Mouse (Mus musculus) forelimb bud, embryonic 11.5 days (tissue): Measurements from ENCODE around the gene Dnm1.

Experiments used
- DNase-seq: peaks from one replicate; pipeline ENCODE4 v3.0.0-alpha.2; 2012; ENCODE audit warnings: low read depth, low spot score

Dnm1 gene

DNA sequence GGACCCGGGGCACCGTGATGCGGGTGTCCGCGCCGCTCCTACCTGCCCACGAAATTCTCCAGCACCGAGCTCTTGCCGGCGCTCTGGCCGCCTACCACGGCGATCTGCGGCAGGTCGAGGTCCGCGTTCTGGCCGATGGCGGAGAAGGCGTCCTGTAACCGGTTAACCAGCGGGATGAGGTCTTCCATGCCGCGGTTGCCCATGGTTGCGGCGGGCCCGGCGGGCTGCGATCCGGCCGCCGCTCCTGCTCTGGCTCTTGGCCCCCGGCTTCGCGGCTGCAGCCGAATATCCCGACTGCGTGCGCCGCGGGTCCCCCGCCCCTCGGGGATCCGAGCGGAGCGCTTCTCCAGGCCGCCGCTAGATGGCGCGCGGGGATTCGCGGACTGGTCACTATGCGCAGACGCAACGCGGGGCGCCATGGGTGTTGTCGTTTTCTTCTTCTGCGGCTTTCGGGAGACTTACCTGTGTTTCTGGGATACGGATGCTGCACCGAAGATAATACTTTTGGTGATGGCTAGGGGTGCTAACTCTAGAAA, at the start of gene Dnm1:
TSS of gene Dnm1 (minus strand) at position 332 of the 536 bp plus-strand sequence.
- peak; percentile 92 for DNase-seq

DNA sequence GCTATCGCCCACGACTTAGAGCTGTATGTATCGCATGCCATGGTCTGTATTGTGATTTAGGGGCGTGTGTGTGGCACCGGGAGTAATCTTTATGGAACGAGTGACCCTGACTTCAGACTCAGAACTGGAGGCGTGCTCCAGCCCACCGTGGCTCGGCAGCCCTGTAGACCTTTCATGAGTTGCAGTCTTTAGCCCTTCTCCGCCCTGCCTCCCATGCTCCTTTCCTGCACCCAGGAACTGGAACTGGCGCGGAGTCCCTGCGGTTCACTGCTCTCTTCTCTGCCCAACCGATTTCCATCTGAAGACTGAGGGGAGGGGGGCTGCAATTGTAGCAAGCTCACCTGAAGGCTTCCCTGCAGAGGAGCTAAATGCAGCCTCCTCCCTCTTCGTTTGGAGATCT, 43.6 kb upstream of the Dnm1 start:
- DNase-seq, result no peak

DNA sequence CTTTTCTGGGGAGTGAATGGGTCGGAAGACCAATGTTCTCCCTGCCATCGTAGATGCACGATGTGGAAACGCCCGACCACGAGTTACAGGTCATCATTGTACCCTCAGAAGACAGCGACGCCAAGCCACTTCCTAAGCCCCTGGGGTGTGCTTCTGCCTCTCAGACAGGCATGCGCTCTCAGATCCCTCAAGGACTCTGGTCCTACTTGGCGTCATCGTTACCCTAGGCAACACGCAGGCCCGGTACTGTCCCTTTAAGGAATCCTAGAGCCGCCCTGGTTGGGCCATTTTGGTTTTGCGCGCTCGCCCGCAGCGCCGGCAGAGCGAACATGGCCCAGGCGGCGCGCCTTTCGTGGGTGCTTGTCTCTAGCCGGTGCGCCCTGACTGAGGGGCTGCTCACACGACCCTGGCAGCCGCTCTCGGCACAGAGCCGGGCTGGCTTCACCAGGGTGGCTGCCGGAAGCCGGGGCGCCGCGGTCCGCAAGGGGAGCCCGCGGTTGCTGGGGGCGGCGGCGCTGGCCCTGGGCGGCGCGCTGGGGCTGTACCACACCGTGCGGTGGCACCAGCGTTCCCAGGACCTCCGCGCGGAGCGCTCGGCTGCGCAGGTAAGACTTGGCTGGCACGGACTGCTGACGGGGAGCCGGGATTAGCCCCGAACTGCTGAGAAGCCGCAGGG, 42.9 kb upstream of the Dnm1 start:
- DNase-seq, result peak; percentile 92

DNA sequence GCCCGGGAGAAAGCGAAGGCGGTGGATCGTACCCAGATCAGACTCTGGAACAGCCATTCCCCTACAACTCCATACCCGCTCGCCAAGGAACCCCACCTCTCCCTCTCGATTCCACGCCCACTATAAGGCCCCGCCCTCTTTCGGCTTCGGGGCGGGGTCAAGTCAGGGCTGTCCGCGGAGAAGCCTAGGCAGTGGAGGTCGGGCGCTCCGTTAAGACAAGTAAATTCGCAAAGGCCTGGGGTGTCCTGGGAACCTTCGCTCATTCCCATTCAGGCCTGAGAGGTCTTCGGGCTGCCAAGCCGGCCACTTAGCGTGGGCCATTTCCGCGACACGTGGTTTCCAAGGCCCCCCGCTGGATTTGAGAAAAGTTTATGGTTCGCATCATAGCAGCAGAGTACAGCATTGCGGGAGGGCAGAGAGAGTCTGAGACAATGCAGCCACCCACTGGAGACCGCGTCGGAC, 42.4 kb upstream of the Dnm1 start, which contains the start of gene Ptges2:
TSS of gene Ptges2 (plus strand) at position 413 of the 462 bp plus-strand sequence.
- peak; percentile 86 for DNase-seq

DNA sequence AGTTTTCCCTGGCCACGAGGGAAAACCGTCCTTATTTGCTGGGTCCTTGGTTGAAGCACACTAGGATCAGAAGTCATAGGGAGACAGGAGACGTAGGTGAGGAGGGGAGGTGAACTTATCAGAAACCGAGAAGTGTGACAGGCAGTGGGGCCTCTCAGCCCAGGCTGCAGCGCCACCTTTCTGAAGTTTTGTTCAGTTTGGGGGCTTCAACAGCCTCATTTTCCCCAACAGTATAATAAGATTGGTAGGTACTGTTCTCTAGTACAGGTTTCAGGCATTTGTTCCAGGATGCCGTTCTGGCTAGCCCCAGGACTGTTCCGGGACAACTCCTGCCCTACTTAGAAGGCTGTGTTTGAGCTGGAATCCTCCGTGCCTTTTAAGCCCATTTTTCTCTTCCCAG, 41.8 kb upstream of the Dnm1 start:
- DNase-seq, result no peak

DNA sequence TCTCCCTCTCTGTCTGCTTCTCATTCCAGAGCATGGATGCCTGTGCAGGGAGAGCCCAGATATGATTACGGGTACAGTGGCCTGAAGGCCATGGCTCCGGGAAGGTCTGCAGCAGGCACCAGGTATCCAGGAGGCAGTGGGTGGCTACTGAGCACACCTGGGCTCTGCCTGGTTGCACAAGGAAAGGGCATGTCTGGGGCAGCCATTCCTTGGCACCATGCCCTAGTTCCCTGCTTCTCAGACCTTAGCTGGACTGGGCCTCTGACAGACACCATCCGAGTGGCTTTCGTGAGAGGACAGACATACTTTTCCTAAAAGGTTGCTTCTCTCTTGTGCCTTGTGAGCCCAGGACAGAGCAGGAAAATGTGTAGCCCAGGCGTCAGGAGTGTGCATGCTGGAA, 38.9 kb upstream of the Dnm1 start:
- DNase-seq, result no peak

DNA sequence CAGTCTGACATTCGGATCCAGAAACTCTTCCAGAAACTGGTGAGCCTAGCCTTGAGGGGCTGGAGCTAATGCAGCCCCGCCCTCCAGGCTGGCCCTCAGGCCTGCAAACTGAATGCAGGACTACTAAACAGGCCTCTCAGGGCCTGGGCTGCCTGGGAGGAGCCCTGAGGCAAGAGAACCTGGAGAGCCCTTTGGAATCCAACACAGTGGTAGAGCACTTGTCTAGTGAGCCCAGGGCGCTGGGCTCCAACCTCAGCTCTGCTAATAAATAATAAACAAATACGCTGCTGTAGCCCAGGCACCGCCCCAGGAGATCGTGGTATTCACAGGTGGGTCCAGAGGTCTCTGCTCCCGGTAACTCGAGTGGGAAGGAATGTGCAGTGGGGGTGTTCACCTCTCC, 37.7 kb upstream of the Dnm1 start:
- DNase-seq, result no peak

DNA sequence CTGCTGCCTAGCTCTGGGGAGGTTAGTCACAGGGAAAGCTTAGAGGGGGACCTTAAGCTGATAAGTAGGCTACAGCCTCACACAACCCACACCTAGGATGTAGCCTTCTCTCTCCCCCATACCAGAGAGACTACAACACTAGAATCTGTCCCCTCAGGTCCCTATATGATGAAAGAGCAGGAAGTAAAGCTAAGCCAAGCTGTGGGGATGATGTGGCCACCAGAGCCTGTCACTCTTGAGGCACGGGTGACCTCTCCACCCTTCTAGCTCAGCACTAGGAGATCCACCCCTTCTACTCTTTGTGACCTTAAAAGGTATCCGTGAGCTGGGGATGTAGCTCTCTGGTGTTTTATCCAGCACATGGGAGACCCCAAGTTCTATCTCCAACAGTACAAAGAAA, 36.0 kb upstream of the Dnm1 start:
- DNase-seq, result no peak

DNA sequence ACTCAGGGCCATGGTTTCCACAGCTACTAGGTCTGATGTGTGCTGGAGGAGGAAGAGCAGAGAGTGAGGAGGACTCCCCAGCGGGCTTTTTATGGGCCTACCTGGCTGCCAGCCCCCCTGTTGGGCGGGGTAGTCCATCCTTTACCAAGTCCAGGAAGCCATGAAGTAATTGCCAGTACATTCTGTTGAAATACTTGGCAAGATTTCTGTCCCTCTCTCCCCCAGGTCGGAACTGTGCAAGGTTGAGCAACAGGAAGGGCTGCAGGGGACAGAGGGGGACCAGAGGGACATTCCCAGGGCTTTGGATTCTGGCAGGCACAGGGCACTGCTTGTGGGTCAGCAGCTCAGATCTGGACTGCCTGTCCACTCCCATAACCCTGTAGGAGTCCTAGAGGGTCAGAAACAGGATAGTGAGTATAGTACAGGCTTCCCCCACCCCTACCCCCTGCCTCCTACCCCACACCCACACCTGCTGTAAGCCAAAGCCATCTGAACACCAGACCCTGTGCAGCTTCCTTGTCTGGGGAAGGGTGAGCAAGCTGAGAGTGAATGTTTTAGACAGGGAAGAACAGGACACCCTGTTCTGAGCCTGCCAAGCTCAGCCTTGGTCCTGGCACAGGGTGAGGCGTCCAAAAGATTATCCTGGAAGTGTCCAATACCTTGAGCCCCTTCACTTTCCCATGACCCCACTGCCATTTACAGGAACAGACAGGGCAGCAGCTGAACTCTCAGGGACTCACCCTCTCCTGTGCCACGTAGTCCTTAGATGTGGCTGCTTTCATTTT, 34.8 kb upstream of the Dnm1 start, which contains the start of gene Lcn2:
TSS of gene Lcn2 (minus strand) at position 547 of the 785 bp plus-strand sequence.
- no peak for DNase-seq

DNA sequence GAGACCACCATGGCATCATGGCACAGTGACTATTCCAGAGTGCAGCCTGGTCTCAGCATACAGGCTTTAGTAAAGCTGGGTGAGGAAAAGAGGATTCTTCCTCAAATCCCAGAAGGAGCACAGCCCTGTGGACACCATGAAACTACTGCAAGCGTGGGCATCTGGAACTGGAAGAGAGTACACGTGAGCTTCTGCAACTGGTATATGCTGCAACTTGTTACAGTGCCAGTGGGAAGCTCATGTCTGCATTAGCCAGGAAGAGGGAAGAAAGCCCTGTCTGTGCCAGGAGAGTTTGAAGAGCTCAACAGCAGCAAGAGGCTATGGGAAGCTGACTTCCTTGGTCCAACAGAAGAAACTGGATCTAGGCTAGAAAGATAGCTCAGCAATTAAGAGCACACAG, 29.6 kb upstream of the Dnm1 start:
- DNase-seq, result no peak

DNA sequence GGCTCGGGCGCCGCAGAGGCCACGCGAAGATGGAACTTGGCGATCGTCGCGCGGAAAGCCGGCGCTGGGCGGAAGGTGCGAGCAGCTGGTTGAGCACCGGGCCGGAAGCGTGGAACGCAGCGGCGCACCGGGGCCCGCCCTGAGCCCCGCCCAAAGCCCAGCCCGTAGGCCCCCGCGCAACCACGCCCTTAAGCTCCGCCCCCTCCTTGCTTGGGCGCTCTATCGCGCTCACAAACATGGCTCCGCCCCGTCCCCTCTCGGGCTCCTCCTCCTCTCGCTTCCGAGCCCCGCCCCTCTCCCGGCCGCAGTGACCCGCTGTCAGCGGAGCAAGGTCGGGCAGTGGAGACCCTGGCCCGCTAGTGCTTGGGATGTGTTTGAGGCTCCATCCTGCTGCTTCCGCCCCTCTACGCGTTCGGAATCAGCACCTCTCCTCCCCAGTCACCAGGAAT, 28.7 kb upstream of the Dnm1 start, which contains the start of gene 1110008P14Rik:
TSS of gene 1110008P14Rik (minus strand) at position 164 of the 449 bp plus-strand sequence.
- DNase-seq, result peak; percentile 92

DNA sequence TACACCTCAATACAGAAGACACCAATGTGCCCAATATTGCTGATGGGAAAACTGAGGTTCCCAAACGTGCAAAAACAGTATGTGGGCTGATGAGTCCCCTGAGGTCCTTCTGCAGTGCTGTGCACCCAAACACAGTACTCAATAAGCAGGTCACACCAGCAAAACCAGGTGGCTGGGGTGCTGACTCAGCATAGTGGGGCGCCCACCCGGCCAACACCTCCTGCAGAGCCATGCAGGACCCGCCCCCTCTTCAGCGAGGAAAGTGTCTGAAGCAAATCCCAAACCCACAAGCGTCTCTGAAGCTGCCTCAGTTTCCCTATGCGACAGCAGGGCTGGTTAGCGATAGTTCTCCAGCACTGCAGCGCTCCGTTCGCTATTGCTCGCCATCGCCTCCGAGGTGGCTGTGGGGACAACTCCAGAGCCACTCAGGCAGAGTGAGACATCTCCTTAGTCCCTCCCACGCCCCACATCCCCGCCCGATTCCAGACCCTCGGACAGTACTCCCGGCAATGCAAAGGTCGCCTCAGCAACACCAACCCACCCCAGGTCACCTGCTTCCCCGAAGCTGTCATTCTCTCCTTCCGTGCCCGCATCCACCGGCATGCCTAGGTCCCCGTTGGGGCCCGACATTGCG, 28.1 kb upstream of the Dnm1 start:
- no peak for DNase-seq

DNA sequence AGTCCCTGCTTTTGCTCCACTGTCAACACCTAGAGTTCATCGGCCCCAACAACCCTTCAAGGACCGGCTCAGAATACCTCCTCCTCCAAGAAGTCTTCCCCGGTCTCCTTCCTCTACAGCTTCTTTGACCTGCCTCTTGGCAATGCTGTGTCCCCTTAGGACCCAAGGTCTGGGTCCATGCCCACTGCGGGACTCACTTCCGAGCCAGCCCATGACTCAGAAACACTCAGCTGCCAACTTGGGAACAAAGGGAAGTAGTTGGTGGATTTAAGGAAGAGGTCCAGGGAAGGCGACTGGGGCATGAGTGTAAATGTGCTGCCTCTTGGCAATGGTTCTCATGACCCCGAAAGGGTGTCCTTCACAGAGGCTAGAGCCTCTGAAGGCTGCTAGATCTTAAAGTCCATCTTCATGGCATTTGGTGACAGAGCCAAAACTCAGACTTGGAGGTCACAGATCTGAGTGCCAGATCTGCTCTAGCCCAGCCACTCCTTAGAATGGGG, 26.9 kb upstream of the Dnm1 start:
- DNase-seq, result no peak

DNA sequence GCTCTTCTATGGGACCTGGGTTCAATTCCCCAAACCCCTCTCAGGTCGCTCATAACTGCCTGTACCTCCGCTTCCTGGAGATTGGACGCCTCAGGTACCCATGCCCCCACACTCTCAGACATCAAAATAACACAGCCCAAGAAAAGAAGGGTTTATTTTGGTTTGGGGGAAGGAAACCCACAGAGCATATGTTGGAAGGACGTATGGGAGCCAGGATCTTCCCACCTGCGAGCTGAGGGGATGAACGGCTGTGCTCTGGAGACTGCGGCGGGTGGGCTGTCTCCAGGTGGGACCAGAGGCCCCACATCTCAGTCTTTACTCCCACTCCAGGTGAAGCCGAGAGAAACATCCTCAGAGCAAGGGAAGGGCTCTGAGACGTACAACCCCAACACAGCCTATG, 23.8 kb upstream of the Dnm1 start:
- DNase-seq, result no peak

DNA sequence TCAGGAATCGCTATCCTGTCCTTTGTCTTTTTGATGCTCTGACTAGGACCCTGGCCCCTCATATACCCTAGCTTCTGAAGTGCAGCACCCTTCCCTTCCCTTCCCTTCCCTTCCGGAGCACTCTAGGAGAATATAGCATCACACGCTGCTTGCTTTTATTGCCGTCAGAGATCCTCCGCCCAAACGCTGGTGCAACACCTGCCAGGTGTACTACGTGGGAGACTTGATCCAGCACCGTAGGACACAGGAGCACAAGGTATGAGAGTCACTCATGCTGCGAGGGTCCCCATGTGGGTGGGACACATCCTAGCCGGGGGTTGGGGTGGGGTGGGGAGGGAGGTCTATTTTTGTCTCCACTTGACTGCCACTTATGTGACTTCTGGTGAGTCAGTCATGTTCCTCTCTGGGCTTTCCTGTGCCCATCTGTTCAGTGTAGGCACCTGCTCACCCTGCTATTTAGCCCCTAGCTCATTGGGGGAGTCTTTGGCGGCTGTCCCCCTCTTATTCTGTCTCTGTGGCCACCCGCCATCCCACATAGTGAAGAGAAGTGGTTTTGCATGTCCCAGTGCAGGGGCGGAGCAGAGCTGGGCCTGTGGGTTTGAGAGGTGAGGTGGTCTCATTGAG, 22.3 kb upstream of the Dnm1 start:
- DNase-seq, result no peak

DNA sequence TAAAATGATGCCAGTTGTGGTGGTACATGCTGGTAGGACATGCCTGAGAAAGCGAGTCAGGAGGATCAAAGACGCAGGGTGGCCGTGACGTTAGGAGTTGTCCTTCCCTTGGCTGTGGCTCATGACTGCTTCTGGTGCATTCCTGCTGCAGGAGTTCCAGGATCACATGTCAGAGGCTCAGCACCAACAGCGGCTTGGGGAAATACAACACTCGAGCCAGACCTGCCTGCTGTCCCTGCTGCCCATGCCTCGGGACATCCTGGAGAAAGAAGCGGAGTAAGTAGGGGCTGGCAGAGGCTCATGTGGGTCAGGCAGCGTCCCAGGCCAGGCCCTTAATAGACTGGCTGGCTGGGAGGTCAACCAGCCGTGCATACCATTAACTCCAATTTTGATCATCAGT, 21.1 kb upstream of the Dnm1 start:
- DNase-seq, result no peak

DNA sequence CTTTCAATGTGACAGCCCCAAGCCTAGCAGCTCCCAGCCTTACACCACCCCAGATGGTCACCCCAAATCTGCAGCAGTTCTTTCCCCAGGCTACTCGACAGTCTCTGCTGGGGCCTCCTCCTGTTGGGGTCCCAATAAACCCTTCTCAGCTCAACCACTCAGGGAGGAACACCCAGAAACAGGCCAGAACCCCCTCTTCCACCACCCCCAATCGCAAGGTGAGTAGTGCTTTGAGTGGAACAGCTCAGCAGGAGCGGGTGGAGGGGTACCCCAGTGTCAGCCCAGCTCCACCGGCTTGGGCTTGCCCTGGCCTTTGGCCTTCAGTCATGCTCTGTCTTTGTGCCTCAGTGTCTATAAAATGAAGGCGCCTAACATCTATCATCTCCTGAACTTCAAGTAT, 14.2 kb upstream of the Dnm1 start:
- DNase-seq, result no peak

DNA sequence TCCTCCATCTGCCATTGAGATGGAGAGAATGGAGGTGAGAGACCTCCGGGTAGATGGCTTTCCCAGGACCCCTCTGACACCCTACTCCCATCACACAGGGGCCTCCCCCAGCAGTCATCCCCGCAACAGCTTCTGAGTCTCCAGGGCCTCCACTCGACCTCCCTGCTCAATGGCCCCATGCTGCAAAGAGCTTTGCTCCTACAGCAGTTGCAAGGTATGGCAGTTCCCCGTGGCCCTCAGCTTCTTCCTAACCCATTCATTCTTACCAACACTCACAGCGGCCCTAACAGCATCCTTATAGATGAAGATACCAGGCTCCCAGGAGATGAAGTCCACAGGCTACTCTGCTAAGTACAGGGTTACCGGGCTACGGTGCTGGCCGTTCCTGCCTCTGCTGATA, 11.0 kb upstream of the Dnm1 start:
- no peak for DNase-seq

DNA sequence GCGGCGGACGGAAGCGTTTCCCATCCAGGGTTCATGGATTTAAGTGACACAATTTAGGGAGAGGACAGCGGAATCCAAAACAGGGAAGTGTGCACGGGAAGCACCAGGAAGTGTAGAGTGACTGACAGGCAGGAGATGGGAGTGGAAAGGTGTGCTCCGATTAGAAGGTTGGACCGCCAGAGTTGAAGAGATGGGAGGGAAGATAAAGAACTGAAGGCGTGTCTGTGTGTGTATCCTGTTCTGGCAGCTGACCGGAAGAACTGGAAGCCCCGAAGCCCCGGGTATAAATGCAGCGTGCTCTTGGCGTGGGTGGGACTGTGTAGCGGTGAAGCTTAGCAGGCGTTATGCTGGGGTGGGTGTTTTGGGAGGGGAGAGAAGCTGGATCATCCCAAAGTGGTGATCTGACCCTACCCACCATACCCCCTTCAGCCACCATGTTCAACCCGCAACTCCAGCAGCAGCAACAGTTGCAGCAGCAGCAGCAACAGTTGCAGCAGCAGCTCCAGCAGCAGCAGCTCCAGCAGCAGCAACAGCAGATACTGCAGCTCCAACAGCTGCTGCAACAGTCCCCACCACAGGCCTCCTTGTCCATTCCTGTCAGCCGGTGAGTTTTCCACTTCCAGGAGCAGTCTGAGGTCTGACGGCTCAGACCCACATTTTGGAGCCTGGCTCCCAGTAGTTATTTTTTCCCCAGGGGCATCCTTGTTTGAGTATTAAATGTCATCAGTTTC, 10.4 kb upstream of the Dnm1 start:
- no peak for DNase-seq

DNA sequence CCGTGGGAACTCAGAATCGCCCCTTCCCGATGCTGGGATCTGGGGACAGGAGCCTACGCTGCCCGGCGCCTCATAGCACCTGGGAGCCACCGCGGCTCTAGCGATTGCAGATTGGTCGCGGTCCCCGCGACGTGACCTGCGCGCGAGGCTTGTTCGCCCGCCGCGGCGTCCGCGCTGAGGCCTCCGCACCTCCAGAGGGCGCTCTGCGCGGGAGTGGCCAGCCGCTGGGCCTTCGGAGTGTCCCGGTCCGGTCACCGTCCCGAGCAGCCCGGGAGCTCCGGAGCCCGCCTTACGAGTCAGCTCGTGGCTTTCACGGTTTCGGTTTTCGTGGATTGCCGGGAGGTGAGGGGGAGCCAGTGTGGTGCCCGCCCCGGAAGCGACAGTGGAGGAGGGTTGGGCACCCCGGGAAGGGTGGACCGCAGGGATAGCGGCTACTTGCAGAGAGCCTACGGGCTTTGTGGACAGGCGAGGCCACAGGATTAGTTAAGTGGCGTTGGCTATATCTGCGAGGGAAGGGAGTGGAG, 9.7 kb upstream of the Dnm1 start:
- peak; percentile 84 for DNase-seq
